Mouse (Mus musculus) hindbrain, embryonic 11.5 days (tissue): Measurements from ENCODE around the gene Mbnl1. TPM values are rescaled to one million over a fixed set of nuclear protein-coding genes. Genes with fewer than 3 reads are reported as not detected.

ENCODE experiments used
- ATAC-seq: fragments of 200-750 bp; cut with Nextera tagmentation; 2 replicates; pipeline ENCODE4 v1.8.0; 2017; ENCODE audit warnings: mild to moderate bottlenecking, moderate TSS enrichment, moderate library complexity; ENCODE audit not compliant: low FRiP score
- DNase-seq: peaks from one replicate; pipeline ENCODE4 v3.0.0-alpha.2; 2015; ENCODE audit warnings: low spot score
- H3K27ac ChIP-seq: fragments of 300-500 bp; sonication (generic); 2 replicates; pipeline ENCODE4 v1.5.1; 2014; ENCODE audit warnings: mild to moderate bottlenecking, low read depth, low read length
- H3K27me3 ChIP-seq: fragments of 300-500 bp; sonication (generic); 2 replicates; pipeline ENCODE4 v1.6.1; 2014; ENCODE audit warnings: mild to moderate bottlenecking, low read length, moderate library complexity, mixed read lengths; ENCODE audit not compliant: control insufficient read depth, insufficient read depth
- H3K36me3 ChIP-seq: fragments of 300-500 bp; sonication (generic); 2 replicates; pipeline ENCODE4 v1.6.1; 2014; ENCODE audit warnings: mild to moderate bottlenecking, low read length, moderate library complexity, mixed read lengths; ENCODE audit not compliant: control insufficient read depth, insufficient read depth
- H3K4me1 ChIP-seq: fragments of 300-500 bp; sonication (generic); replicated peaks from 2 replicates; pipeline ENCODE4 v1.6.1; 2014; ENCODE audit warnings: low read length, mixed read lengths; ENCODE audit not compliant: control insufficient read depth, insufficient read depth
- H3K4me2 ChIP-seq: fragments of 300-500 bp; sonication (generic); replicated peaks from 2 replicates; pipeline ENCODE4 v1.6.1; 2014; ENCODE audit warnings: mild to moderate bottlenecking, low read depth, low read length
- H3K4me3 ChIP-seq: fragments of 300-500 bp; sonication (generic); 2 replicates; pipeline ENCODE4 v1.5.1; 2014; ENCODE audit warnings: low read depth, low read length
- H3K9ac ChIP-seq: fragments of 300-500 bp; sonication (generic); 2 replicates; pipeline ENCODE4 v1.6.1; 2014; ENCODE audit warnings: low read depth, low read length
- H3K9me3 ChIP-seq: fragments of 300-500 bp; sonication (generic); 2 replicates; pipeline ENCODE4 v1.6.1; 2016; ENCODE audit warnings: low read length; ENCODE audit not compliant: control insufficient read depth
- WGBS: fragments of 180-500 bp; shearing (Covaris S2); extraction: QIAGEN DNeasy Blood & Tissue Kit; methylation state at CpG from one replicate; pipeline ENCODE4 v1.1.7; 2014; 5-methylcytosine and 5-hydroxymethylcytosine counted together
- polyA plus RNA-seq: library from polyadenylated mRNA; unstranded; fragments of >200 nt; fragmentation: Nextera tagmentation; extraction: Ambion mirVana; gene quantifications from 2 replicates; pipeline ENCODE4 v1.2.1, GENCODE M21; 2014

Gene Mbnl1
- polyA plus RNA-seq, 1 experiment from 2014 or later: 60.0 TPM

DNA sequence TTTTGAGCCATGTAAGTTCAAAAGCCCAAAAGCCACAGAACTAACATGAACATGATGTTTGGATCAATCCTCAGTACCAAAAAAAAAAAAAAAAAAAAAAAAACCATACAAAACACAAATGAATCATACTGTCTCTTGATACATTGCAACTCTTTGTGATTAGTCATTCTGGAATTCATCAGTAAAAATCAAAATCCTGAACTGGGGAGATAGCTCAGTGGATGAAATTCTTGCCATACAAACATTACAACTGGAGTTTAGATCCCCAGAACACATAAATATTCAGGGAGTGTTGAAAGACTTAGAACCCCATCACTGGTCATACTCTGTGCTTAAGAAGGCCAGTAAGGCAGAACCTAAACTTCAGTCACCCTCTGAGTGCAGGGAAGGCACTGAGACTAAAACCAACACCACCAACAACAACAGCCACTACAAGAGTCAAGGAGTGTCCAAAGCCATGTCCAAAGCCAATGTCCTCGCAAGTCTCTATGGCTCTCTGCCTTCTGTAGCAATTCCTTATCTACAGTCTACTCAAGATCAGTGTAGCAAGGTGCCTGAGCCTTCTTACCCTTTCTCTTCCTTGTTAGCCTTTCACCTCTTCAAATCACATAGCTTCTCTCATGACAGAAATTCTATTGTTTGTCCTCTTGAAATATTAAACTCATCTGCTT, 160.3 kb downstream of the Mbnl1 start:
- H3K4me3 ChIP-seq: no peak overlapping the region
- WGBS: 92% methylated on average over 1 of the region's 1 CpGs
- H3K36me3 ChIP-seq: no peaks in the 10 kb centered on the region
- no peaks in the 10 kb centered on the region for H3K4me1 ChIP-seq
- H3K4me2 ChIP-seq: no peak overlapping the region
- ATAC-seq: no peak
- no peaks in the 10 kb centered on the region for H3K27me3 ChIP-seq
- H3K27ac ChIP-seq: no peak overlapping the region
- H3K9ac ChIP-seq: no peak overlapping the region
- H3K9me3 ChIP-seq: no peaks in the 10 kb centered on the region
- DNase-seq: no peak

DNA sequence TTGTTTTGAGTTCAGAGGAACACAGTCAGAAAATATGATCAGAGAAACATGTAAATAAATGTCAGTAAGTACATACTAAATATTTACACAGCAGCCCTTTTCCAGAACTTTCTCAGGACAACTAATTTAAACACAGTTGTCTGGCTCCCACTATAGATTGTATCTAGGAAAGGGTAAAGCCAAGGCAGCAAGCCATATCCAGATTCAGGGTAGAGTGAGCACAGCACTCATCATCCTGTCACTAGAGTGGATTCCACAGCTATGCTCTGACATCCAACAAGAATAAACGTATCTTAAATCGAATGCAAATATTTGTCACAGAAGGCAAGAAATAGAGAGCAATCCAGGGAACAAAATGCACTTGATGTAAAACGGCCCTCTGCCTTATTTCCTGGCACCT, 165.9 kb downstream of the Mbnl1 start:
- no peaks in the 10 kb centered on the region for H3K4me1 ChIP-seq
- H3K4me3 ChIP-seq: no peak overlapping the region
- H3K9me3 ChIP-seq: no peaks in the 10 kb centered on the region
- H3K36me3 ChIP-seq: no peaks in the 10 kb centered on the region
- H3K27ac ChIP-seq: no peak overlapping the region
- DNase-seq (no peak), ATAC-seq (no peak)
- no peak overlapping the region for H3K9ac ChIP-seq
- 86% methylated on average over 3 of the region's 3 CpGs for WGBS
- H3K27me3 ChIP-seq: no peaks in the 10 kb centered on the region
- H3K4me2 ChIP-seq: no peak overlapping the region

DNA sequence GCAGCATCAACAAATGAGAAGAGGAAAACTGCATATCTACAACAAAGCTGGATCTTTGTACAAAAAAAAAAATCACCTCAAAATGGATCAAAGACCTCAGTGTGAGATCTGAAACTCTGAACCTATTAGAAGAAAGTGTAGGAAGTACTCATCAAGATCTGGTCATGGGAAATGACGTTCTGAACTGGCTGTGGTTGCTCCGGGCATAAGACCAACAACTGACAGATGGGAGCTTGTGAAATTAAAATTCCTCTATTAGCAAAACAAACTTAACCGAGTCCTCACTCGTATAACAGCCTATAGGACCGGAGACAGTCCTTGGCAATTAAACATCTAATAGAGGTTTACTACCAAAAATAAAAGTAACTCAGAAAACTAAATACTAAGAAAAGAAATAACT, 166.5 kb downstream of the Mbnl1 start:
- no peaks in the 10 kb centered on the region for H3K4me1 ChIP-seq
- no peak overlapping the region for H3K4me3 ChIP-seq
- H3K4me2 ChIP-seq: no peak overlapping the region
- WGBS: 82% methylated on average over 5 of the region's 5 CpGs
- H3K9me3 ChIP-seq: no peaks in the 10 kb centered on the region
- DNase-seq (no peak), ATAC-seq (no peak)
- H3K9ac ChIP-seq: no peak overlapping the region
- no peaks in the 10 kb centered on the region for H3K27me3 ChIP-seq
- H3K27ac ChIP-seq: no peak overlapping the region
- no peaks in the 10 kb centered on the region for H3K36me3 ChIP-seq

DNA sequence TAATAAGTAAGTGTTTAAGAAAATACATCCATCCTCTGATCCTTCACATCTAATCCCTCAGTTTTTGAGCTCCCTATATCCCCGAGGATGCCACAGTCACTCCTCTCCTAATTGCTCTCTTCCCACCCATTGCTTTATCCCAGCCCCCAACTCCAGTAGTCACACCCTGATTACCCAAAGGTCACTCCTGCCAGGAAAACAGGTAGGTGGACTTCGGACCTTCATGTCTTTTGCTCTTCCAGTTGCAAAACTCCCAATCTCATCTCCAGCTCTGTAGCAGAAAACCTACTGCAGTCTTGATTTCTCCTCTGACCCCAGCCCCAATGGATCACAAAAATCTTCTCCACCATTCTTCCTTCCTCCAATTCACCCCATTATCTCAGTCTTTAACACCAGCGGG, 169.6 kb downstream of the Mbnl1 start:
- no peak overlapping the region for H3K4me3 ChIP-seq
- no peak for ATAC-seq
- no peaks in the 10 kb centered on the region for H3K27me3 ChIP-seq
- H3K27ac ChIP-seq: no peak overlapping the region
- H3K9ac ChIP-seq: no peak overlapping the region
- H3K9me3 ChIP-seq: no peaks in the 10 kb centered on the region
- no peak for DNase-seq
- no peaks in the 10 kb centered on the region for H3K4me1 ChIP-seq
- H3K4me2 ChIP-seq: no peak overlapping the region
- no peaks in the 10 kb centered on the region for H3K36me3 ChIP-seq
- WGBS: 81% methylated on average over 3 of the region's 3 CpGs

DNA sequence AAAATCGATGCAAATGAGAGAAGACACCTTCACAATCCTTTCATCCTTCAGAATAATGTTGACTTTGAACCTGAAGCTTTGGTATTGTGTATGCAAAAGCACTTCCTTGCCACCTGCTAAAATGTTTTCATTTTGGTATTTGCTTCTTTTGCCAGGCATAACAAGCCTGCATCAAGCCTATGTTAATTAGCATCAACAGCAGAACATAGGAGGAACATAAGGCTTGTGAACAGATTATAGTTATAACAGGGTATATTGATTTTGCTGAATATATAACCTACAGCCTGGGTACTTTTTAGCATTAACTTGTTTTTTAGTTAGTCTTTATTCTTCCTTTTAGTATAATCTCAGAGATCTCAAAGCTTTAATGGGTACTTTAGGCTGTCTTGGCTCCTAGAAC, 172.9 kb downstream of the Mbnl1 start:
- H3K27me3 ChIP-seq: no peaks in the 10 kb centered on the region
- no peaks in the 10 kb centered on the region for H3K4me1 ChIP-seq
- 73% methylated on average over 1 of the region's 1 CpGs for WGBS
- H3K9ac ChIP-seq: no peak overlapping the region
- DNase-seq (no peak), ATAC-seq (no peak)
- no peak overlapping the region for H3K4me3 ChIP-seq
- no peak overlapping the region for H3K27ac ChIP-seq
- no peaks in the 10 kb centered on the region for H3K36me3 ChIP-seq
- no peaks in the 10 kb centered on the region for H3K9me3 ChIP-seq
- no peak overlapping the region for H3K4me2 ChIP-seq

DNA sequence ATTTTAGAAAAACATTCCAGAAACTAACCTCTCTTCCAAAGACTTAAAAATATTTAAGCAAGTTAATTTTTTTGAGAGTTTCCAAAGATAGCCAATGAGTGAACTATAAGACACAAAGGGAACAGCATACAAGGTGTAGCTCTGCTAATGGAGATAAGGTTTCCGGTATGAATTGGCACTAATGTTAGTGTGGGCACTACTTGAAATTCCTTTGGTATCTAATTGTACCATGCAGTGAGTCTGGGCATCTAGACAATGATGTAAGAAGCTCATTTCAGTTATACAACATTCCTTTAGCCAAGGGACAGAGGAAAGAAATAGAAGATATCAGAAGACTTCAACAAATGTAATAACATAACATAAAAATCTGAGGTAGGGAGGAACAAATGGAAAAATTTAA, 175.7 kb downstream of the Mbnl1 start:
- H3K9ac ChIP-seq: no peak overlapping the region
- no peaks in the 10 kb centered on the region for H3K9me3 ChIP-seq
- H3K4me2 ChIP-seq: no peak overlapping the region
- no peak overlapping the region for H3K4me3 ChIP-seq
- DNase-seq (no peak), ATAC-seq (no peak)
- 93% methylated on average over 1 of the region's 1 CpGs for WGBS
- no peaks in the 10 kb centered on the region for H3K36me3 ChIP-seq
- no peaks in the 10 kb centered on the region for H3K4me1 ChIP-seq
- no peaks in the 10 kb centered on the region for H3K27me3 ChIP-seq
- no peak overlapping the region for H3K27ac ChIP-seq

DNA sequence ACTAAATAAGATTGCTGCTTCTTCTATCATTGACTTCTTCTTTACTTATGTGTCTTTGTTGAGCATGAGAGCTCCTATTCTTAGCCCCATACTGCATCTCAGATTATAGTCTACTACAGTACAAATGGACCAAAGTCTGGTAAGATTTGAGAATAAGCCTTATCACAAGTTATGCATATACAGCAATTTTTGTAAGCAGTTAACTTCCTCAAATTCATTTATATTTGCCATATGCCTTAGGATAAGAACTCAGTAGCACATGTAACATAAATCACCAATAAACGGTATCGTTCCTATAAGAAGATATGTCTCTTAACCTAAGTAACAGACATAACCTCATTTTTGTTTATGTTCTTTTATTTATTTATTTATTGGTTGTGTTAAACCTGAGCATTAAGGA, 188.1 kb downstream of the Mbnl1 start:
- Histone ChIP-seq H3K9ac (no peak overlapping the region), H3K27ac (no peak overlapping the region), H3K36me3 (no peaks in the 10 kb centered on the region), H3K9me3 (no peaks in the 10 kb centered on the region), H3K4me1 (no peaks in the 10 kb centered on the region), H3K4me3 (no peak overlapping the region), H3K27me3 (no peaks in the 10 kb centered on the region), H3K4me2 (no peak overlapping the region)
- no peak for ATAC-seq
- no peak for DNase-seq
- WGBS: 96% methylated on average over 2 of the region's 2 CpGs
